Mouse (Mus musculus) midbrain, embryonic 16.5 days (tissue): ENCODE measurements around the gene Vamp2. TPM values are rescaled to one million over a fixed set of nuclear protein-coding genes. Genes with fewer than 3 reads are reported as not detected.

Experiments
- ATAC-seq: fragments of 200-750 bp; cut with Nextera tagmentation; 2 replicates; pipeline ENCODE4 v1.8.0; 2017; ENCODE audit warnings: moderate TSS enrichment
- H3K27ac ChIP-seq: fragments of 300-500 bp; sonication (generic); 2 replicates; pipeline ENCODE4 v1.5.1; 2014; ENCODE audit warnings: mild to moderate bottlenecking, low read length, mixed read lengths
- H3K27me3 ChIP-seq: fragments of 300-500 bp; sonication (generic); 2 replicates; pipeline ENCODE4 v1.6.1; 2014; ENCODE audit warnings: low read depth, low read length, mixed read lengths; ENCODE audit not compliant: control insufficient read depth, insufficient read depth
- H3K36me3 ChIP-seq: fragments of 300-500 bp; sonication (generic); 2 replicates; pipeline ENCODE4 v1.6.1; 2014; ENCODE audit warnings: mild to moderate bottlenecking, low read length, moderate library complexity, mixed read lengths; ENCODE audit not compliant: control insufficient read depth, insufficient read depth
- H3K4me1 ChIP-seq: fragments of 300-500 bp; sonication (generic); 2 replicates; pipeline ENCODE4 v1.6.1; 2014; ENCODE audit warnings: mild to moderate bottlenecking, low read length, mixed read lengths; ENCODE audit not compliant: control insufficient read depth, insufficient read depth
- H3K4me2 ChIP-seq: fragments of 300-500 bp; sonication (generic); 2 replicates; pipeline ENCODE4 v1.6.1; 2014; ENCODE audit warnings: mild to moderate bottlenecking, low read length, mixed read lengths
- H3K4me3 ChIP-seq: fragments of 300-500 bp; sonication (generic); 2 replicates; pipeline ENCODE4 v1.5.1; 2014; ENCODE audit warnings: low read depth, mild to moderate bottlenecking, low read length, moderate library complexity, mixed read lengths
- H3K9ac ChIP-seq: fragments of 300-500 bp; sonication (generic); 2 replicates; pipeline ENCODE4 v1.6.1; 2014; ENCODE audit warnings: low read depth, low read length, mixed read lengths
- H3K9me3 ChIP-seq: fragments of 300-500 bp; sonication (generic); replicated peaks from 2 replicates; pipeline ENCODE4 v1.6.1; 2014; ENCODE audit warnings: mild to moderate bottlenecking, low read length, mixed read lengths; ENCODE audit not compliant: control insufficient read depth, poor library complexity, severe bottlenecking
- WGBS: fragments of 180-500 bp; shearing (Covaris S2); extraction: QIAGEN DNeasy Blood & Tissue Kit; methylation state at CpG from one replicate; pipeline ENCODE4 v1.1.7; 2014; 5-methylcytosine and 5-hydroxymethylcytosine counted together
- polyA plus RNA-seq: library from polyadenylated mRNA; unstranded; fragments of >200 nt; fragmentation: Nextera tagmentation; extraction: Ambion mirVana; gene quantifications from 2 replicates; pipeline ENCODE4 v1.2.1, GENCODE M21; 2015

Vamp2 gene
- polyA plus RNA-seq, 1 experiment from 2014 or later = 438 TPM

DNA sequence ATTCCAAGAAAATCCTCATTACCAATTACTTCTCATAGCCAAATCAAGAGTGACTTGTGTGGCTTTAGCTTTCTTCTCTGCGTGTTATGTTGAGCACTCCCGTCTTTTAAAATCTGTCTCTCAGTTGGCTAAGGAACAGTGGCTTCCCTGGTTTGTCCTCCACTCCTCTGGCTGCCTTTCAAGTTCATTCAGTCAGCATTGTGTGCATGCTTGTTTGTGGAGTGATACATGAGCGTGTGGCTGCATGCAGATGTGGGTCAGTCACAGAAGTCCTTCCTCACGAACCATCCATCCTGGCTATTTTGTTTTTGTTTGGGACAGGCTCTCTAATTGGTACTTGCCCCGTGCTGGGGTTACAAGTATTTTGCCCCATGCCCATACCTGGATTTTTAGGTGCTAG is 11.7 kb upstream of the Vamp2 start:
- Histone ChIP-seq H3K4me3 (no peak overlapping the region), H3K9me3 (no peaks in the 10 kb centered on the region), H3K27ac (no peak overlapping the region), H3K4me1 (peaks cover 13% of the 10 kb centered on the region), H3K27me3 (no peaks in the 10 kb centered on the region), H3K36me3 (no peaks in the 10 kb centered on the region), H3K9ac (no peak overlapping the region), H3K4me2 (no peak overlapping the region)
- 71% methylated on average over 5 of the region's 5 CpGs for WGBS
- ATAC-seq = no peak

DNA sequence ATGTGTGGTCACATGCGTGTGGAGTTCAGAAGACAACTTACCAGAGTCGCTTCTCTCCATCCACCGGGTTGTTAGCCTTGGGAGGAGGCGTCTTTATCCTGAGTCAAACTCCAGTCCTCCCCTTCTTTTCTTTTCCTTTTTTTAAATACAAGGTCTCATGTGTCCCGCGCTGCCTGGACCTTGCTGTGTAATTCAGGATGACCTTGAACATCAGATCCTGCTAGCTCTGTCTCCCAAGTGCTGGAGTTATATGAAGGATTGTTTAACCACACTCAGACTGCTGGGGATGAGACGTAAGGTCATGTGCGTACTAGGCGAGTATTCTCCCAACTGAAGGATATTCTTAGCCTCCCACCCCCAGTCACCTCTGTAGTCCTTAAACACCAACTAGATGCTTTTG is 11.0 kb upstream of the Vamp2 start:
- WGBS = 90% methylated on average over 9 of the region's 9 CpGs
- no peak overlapping the region for H3K27ac ChIP-seq
- H3K9me3 ChIP-seq = no peaks in the 10 kb centered on the region
- no peak overlapping the region for H3K4me2 ChIP-seq
- no peak overlapping the region for H3K4me3 ChIP-seq
- H3K27me3 ChIP-seq = no peaks in the 10 kb centered on the region
- no peak overlapping the region for H3K9ac ChIP-seq
- no peak for ATAC-seq
- no peaks in the 10 kb centered on the region for H3K36me3 ChIP-seq
- H3K4me1 ChIP-seq = peaks cover 6% of the 10 kb centered on the region

DNA sequence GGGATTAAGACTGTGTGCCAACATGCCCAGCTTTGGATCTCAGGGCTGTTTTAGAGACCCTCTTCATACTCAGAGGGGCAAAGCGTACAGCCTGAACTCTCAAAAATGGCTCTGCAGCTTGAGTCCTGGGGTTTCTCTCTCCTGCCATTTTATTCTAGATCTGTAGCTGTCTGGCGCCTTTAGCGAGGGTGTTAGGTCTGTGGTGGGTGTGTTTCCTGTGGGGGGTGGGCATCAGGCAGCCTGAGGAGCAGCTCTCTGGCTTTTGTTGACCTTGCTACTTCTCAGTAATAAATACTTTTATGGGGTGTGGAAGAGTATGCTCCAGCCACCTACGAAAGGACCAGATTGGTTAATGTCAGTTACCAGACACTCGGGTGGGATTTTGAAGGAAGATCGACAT is 10.2 kb upstream of the Vamp2 start:
- WGBS = 87% methylated on average over 6 of the region's 6 CpGs
- no peak for ATAC-seq
- peaks cover 3% of the 10 kb centered on the region; the same call in 1 of the 2 replicates for H3K4me1 ChIP-seq
- no peaks in the 10 kb centered on the region for H3K36me3 ChIP-seq
- H3K4me2 ChIP-seq = no peak overlapping the region
- H3K9ac ChIP-seq = no peak overlapping the region
- no peaks in the 10 kb centered on the region for H3K9me3 ChIP-seq
- H3K27me3 ChIP-seq = no peaks in the 10 kb centered on the region
- no peak overlapping the region for H3K27ac ChIP-seq
- H3K4me3 ChIP-seq = no peak overlapping the region

DNA sequence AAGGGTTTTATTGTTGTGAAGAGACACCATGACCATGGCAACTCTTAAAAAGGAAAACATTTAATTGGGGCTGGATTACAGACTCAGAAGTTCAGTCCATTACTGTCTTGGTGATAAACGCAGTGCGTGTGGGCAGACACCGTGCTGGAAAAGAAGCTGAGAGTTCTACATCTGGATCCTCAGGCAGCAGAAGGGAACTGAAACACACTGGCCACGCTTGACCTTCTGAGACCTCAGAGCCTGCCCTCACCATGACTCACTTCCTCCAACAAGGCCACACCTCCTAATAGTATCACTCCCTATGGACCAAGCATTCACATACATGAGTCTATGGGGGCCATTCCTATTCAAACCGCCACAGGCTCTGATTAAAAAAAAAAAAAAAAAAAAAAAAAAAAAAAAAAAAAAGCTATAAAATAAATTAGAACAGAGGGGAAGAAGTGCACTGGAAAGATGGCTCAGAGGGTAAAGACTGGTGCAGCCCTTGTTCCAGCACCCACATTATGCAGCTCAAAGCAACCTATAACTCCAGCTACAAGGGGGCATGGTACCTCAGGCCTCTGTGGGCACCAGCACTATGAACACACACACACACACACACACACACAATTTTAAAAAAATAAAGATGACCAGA is 9.4 kb upstream of the Vamp2 start:
- Histone ChIP-seq H3K36me3 (no peaks in the 10 kb centered on the region), H3K9me3 (no peaks in the 10 kb centered on the region), H3K4me3 (no peak overlapping the region), H3K27me3 (no peaks in the 10 kb centered on the region), H3K4me1 (peaks cover 2% of the 10 kb centered on the region; the same call in 1 of the 2 replicates), H3K9ac (no peak overlapping the region), H3K4me2 (no peak overlapping the region), H3K27ac (no peak overlapping the region)
- 73% methylated on average over 5 of the region's 5 CpGs for WGBS
- ATAC-seq = no peak

DNA sequence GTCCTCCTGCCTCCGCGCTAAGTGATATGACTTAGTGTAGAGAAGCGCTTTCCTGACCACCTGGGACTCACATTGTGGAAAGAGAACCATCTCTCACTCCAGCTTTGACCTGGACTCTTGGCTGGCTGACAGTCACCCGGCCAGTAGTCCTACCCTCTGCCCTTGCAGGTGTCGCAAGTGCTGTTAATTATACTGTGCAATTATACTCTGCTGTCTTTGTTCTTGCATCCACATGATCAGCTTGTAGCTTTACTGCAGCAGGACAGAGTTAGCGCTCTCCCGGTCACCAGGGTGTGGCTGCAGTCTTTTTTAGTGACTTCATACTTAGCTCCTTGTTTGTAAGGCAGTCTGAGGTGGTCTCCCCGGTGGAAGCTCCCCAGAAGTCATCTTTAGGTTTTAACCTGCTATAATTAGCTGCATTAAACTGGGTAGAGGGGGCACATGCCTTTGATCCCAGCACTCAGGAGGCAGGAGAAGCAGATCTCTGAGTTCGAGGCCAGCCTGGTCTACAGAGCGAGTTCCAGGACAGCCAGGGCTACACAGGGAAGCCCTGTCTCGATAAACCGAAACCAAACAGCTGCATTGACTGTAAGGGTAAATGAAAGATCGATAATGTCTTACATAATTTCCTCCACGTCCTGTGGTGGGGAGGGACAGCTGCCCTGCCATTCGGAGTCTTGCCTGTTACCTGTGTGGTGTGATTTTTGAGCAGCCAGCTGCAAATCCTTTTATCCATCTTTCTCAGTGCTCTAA is 8.0 kb upstream of the Vamp2 start:
- Histone ChIP-seq H3K9ac (no peak overlapping the region), H3K4me1 (no peaks in the 10 kb centered on the region), H3K9me3 (no peaks in the 10 kb centered on the region), H3K4me2 (no peak overlapping the region), H3K27ac (no peak overlapping the region), H3K4me3 (no peak overlapping the region), H3K36me3 (no peaks in the 10 kb centered on the region), H3K27me3 (no peaks in the 10 kb centered on the region)
- 86% methylated on average over 15 of the region's 15 CpGs for WGBS
- no peak for ATAC-seq

DNA sequence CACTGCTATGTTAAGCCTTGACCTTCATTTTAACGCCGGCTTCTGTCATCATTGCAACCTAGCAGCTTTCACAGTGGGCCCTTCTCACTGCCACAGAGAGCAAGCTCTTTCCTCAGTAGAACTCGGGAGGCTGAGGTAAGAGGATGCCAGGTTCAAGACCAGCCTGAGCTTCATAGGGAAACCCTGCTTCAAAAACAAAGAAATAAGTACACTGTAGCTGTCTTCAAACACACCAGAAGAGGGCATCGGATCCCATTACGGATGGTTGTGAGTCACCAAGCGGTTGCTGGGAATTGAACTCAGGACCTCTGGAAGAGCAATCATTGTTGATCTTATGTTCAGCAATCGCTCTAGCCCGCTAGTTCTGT is 7.5 kb upstream of the Vamp2 start:
- no peaks in the 10 kb centered on the region for H3K9me3 ChIP-seq
- H3K27ac ChIP-seq = no peak overlapping the region
- no peaks in the 10 kb centered on the region for H3K36me3 ChIP-seq
- WGBS = 89% methylated on average over 8 of the region's 8 CpGs
- H3K27me3 ChIP-seq = no peaks in the 10 kb centered on the region
- H3K4me2 ChIP-seq = no peak overlapping the region
- ATAC-seq = no peak
- H3K4me3 ChIP-seq = no peak overlapping the region
- no peaks in the 10 kb centered on the region for H3K4me1 ChIP-seq
- no peak overlapping the region for H3K9ac ChIP-seq

DNA sequence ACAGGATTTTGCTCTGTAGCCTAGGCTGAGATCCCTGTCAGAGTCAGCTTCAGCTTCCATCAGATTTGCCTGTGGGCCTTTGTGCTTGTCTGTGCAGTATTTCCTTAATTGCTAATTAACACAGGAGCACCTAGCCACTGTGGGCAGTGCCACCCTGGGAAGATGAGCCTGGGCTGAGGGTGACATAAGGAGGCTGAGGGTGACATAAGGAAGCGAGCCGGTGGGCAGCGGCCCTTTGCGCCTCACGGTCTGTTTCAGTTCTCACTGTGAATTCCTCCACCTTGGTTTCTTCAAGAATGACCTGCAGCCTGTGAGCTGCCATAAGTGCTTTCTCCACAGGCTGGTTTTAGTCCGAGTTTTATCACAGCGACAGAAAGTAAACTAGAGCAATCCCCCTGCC is 6.7 kb upstream of the Vamp2 start:
- H3K36me3 ChIP-seq = no peaks in the 10 kb centered on the region
- no peak overlapping the region for H3K9ac ChIP-seq
- no peak for ATAC-seq
- H3K4me1 ChIP-seq = no peaks in the 10 kb centered on the region
- WGBS = 86% methylated on average over 7 of the region's 7 CpGs
- no peak overlapping the region for H3K27ac ChIP-seq
- H3K27me3 ChIP-seq = no peaks in the 10 kb centered on the region
- H3K9me3 ChIP-seq = no peaks in the 10 kb centered on the region
- no peak overlapping the region for H3K4me3 ChIP-seq
- H3K4me2 ChIP-seq = no peak overlapping the region

DNA sequence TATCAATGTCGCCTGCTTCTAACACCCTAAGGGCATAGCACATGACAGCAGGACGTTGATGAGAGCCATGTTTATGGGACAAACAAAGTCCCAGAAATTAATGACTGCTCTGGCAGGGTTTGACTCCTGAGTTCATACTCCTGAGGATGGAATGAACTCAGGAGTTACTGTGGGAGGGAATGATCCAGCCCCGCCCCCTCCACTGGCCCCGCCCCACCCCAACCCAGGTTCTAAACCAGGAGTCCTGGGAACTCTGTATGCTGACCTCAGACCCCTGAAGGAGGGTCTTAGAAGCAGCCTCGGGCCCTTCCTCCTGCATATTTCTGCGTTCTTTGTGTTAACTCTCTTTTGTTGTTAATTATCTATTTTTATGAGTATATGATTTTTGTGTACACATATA is 2.7 kb upstream of the Vamp2 start:
- ATAC-seq = no peak
- no peak overlapping the region for H3K9ac ChIP-seq
- no peak overlapping the region for H3K4me3 ChIP-seq
- no peak overlapping the region for H3K4me2 ChIP-seq
- no peak overlapping the region for H3K27ac ChIP-seq
- WGBS = 59% methylated on average over 6 of the region's 6 CpGs
- no peaks in the 10 kb centered on the region for H3K27me3 ChIP-seq
- H3K4me1 ChIP-seq = peaks cover 20% of the 10 kb centered on the region
- H3K36me3 ChIP-seq = 0 out of 2 replicates have a peak, but pooled peaks cover 2% of the 10 kb centered on the region
- no peaks in the 10 kb centered on the region for H3K9me3 ChIP-seq

DNA sequence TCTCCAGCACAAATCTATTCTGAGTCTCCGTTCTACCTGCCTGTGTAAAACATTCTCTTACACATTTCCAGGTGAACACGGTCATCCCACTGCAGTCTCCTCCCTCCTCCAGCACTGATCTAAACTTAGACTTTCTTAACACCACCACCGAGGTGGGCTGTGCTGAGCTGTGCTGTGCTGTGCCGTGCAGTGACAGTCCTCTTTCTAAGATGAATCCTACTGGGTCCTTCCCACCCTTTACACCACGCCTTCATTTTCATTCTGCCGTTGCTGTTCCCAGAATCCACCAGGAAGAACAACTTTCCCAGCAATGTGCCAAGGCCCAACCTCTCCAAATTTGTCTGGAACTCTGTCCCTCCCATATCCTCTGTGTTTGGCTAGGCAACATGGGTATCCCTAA is 1.9 kb upstream of the Vamp2 start:
- Histone ChIP-seq H3K4me2 (no peak overlapping the region), H3K9ac (no peak overlapping the region), H3K4me1 (peaks cover 25% of the 10 kb centered on the region), H3K36me3 (peaks cover 6% of the 10 kb centered on the region; the same call in 1 of the 2 replicates), H3K27me3 (no peaks in the 10 kb centered on the region), H3K9me3 (no peaks in the 10 kb centered on the region), H3K27ac (no peak overlapping the region), H3K4me3 (no peak overlapping the region)
- WGBS = 76% methylated on average over 6 of the region's 6 CpGs
- ATAC-seq = no peak
